Mouse (Mus musculus) C2C12 (cell line): Measurements from ENCODE around the gene Fam213b.

Experiments used
- CEBPB ChIP-seq: IDR thresholded peaks from one replicate; pipeline ENCODE4 v1.6.1; 2011; ENCODE audit warnings: low read depth, mild to moderate bottlenecking, control low read depth, moderate library complexity
- CTCF ChIP-seq: IDR thresholded peaks from one replicate; pipeline ENCODE4 v1.5.1; 2011; ENCODE audit not compliant: control insufficient read depth, insufficient read depth, insufficient read length
- FOSL1 ChIP-seq: IDR thresholded peaks from one replicate; pipeline ENCODE4 v1.8.0; 2011; ENCODE audit warnings: mild to moderate bottlenecking, low read length; ENCODE audit not compliant: poor library complexity, insufficient read depth, severe bottlenecking
- MAX ChIP-seq: IDR thresholded peaks from one replicate; pipeline ENCODE4 v1.6.1; 2011; ENCODE audit warnings: mild to moderate bottlenecking, control low read depth
- MYOD1 ChIP-seq: IDR thresholded peaks from one replicate; pipeline ENCODE4 v1.6.1; 2011; ENCODE audit warnings: low read depth; ENCODE audit not compliant: control insufficient read depth, insufficient read length
- USF1 ChIP-seq: IDR thresholded peaks from one replicate; pipeline ENCODE4 v1.6.1; 2011; ENCODE audit warnings: low read depth, mild to moderate bottlenecking, control low read depth, moderate library complexity

- TF ChIP-seq CTCF, result no peak
- TF ChIP-seq MAX, result no peak
- no peak for TF ChIP-seq USF1
- TF ChIP-seq CEBPB, result no peak
- TF ChIP-seq FOSL1, result no peak
- TF ChIP-seq MYOD1, result no peak
Measured at GRCm38 (mm10) chr4:154934800-154935199, 35.9 kb upstream of the Fam213b start.
